Mouse (Mus musculus) CH12.LX (cell line): ENCODE data around the gene Trio.

Source experiments
- BHLHE40 ChIP-seq: IDR thresholded peaks from 2 replicates; pipeline ENCODE4 v1.6.1; 2011; ENCODE audit warnings: mild to moderate bottlenecking, low read depth, low read length, improper control_type of control experiment
- CTCF ChIP-seq, 2 experiments: IDR thresholded peaks in 1 of 2; conservative IDR thresholded peaks in 1 of 2; 2 replicates each; pipeline ENCODE4 v1.5.1; 2011 to 2012; ENCODE audit warnings: low read depth in 2 of 2, low read length in 2 of 2, improper control_type of control experiment in 1 of 2, inconsistent platforms in 1 of 2, mild to moderate bottlenecking in 1 of 2, moderate library complexity in 1 of 2
- E2F4 ChIP-seq: IDR thresholded peaks from 2 replicates; pipeline ENCODE4 v1.6.1; 2011; ENCODE audit warnings: low read depth, low read length, improper control_type of control experiment; ENCODE audit not compliant: insufficient replicate concordance
- EP300 ChIP-seq: IDR thresholded peaks from 2 replicates; pipeline ENCODE4 v1.6.1; 2011; ENCODE audit warnings: low read length, improper control_type of control experiment
- POLR2A ChIP-seq: IDR thresholded peaks from 2 replicates; pipeline ENCODE4 v1.6.1; 2011; ENCODE audit warnings: low read depth, mild to moderate bottlenecking, improper control_type of control experiment, low read length
- RAD21 ChIP-seq: IDR thresholded peaks from 2 replicates; pipeline ENCODE4 v1.6.1; 2011; ENCODE audit warnings: low read depth, mild to moderate bottlenecking, low read length, improper control_type of control experiment, moderate library complexity
- ZNF384 ChIP-seq: IDR thresholded peaks from 2 replicates; pipeline ENCODE4 v1.6.1; 2012; ENCODE audit warnings: low read depth, low read length, improper control_type of control experiment, inconsistent platforms

GRCm38 (mm10) chr15:27771581-27771980, 254.1 kb downstream of the Trio start:
- no peak for TF ChIP-seq EP300
- no peak for TF ChIP-seq ZNF384
- no peak for TF ChIP-seq RAD21
- TF ChIP-seq POLR2A, result no peak
- TF ChIP-seq E2F4, result no peak
- TF ChIP-seq BHLHE40, result no peak
- no peak for TF ChIP-seq CTCF (conservative IDR thresholded peaks at IDR 0.05 in 1 of 2, IDR thresholded peaks at IDR 0.05 in 1 of 2; ENCODE audit: low read depth in 2 of 2, low read length in 2 of 2)
